Mouse (Mus musculus): ENCODE results near the gene 6820408C15Rik.

Gene 6820408C15Rik

DNA sequence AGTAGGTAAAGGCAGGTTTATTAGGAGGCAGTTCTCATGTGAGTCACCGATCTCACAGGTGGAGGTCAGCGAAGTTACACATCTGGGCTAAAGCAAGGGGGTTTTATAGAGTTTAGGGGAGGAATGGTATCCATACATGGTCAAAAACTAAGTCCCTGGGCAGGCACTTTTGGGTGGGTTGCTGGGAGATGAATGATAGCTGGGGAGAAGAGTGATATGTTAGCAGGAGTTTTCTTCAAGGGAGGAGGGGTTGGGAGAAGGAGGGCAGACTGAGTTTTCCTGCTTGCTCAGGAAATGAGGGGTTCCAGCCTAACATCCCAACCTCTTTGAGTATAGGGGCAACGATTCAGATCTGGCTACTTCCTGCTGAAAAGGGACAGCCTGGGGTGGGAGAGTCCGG is at the start of gene 6820408C15Rik:
Gene 6820408C15Rik, plus strand, starts transcription at position 301 of the 400 bp plus-strand sequence.
- no peak for DNase-seq

DNA sequence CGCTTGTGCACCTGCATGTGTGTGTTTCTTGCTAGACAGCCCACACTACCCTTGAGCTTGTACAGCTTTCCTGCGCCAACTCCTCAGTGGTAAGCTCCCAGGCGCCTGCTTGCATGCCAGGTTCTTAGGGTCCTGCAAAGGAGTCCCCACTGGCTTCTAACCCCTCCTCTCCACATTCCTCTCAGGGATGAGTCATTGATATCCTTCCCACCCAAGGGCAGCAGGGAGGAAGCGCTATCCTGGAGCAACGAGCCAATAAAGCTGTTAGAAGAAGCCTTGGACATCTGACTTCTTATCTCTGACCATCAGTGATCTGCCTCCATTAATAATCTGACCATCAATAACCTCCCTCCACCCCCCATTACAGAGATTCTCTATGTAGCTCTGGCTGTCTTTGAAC is 47.5 kb upstream of the 6820408C15Rik start:
- no peak for DNase-seq

DNA sequence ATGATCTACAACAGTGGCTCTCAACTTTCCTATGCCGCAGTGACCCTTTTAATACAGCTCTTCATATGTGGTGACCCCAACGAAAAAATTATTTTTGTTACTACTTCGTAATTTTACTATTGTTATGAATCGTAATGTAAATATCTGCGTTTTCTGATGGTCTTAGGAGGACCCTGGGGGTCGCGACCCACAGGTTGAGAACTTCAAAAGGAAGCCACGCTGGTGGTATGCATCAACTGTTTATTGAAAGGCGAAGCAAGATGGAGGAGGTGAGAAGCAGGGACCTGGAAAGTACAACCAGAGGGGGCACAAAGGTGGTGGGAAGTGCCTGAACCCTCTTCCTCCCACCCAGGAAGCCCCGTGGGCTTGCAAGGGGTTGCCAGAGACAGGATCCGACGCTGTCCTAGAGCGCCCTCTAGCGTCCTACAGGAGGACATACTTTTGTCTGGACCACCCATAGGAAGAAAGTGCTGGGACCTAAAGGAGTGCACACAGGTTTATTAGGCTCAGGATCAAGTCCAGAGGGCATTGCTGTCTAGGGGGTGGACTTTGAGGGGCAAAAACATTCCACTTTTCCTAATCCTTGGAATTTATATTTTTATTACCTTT is 46.8 kb upstream of the 6820408C15Rik start:
- peak; percentile 79 for DNase-seq

DNA sequence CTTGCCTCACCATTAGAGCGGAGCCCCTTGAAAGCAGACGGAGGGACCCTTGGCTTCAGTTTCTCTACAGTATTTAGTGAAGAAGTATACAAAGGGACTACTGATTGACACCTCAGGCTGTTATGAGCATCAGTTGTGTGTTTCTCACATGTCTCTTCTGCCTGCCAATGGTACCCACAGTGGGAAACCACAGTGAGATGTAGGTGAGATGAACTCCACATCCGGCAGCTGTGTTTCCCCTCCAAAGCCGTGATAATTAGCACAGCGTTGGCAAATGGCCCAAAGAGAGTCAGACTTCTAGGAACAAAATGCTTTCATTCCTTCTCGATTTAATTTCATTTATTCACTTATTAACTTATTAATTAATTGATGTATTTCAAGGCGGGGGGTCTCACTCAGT is 43.3 kb upstream of the 6820408C15Rik start:
- peak; percentile 64 for DNase-seq

DNA sequence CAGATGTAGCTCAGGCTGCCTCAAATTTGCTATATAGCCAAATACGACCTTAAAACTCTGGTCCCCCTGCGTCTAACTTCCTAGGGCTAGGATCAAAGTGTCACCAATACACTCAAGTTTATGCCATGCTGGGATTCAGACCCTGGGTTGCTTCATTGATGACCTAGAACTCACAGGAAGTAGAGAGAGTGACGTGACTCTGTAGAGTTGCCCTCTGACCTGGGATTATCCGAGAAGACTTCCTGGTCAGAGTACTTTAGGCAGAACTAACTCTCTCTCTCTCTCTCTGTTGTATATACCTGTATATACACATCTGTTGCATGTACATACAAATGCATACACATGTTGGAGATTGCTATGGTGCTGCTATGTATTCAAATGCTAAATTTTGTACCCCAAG is 42.7 kb upstream of the 6820408C15Rik start:
- no peak for DNase-seq

DNA sequence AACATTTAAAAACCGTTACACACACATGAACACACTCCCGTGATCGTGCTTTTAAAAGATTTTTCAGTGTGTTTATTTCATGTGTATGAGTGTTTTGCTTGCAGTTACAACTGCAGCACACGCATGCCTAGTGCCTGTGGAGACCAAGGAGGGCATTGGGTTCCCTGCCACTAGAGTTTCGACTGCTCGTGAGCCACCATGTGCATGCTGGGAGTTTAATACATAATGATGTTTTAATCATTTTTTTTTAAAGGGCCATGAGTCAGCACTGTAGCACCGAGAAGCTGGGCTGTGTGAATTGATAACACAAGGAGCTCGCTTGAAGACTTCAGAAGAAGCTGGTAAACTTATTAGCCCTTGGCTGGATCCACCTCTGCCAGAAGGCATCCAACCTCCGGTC is 41.8 kb upstream of the 6820408C15Rik start:
- DNase-seq = no peak

DNA sequence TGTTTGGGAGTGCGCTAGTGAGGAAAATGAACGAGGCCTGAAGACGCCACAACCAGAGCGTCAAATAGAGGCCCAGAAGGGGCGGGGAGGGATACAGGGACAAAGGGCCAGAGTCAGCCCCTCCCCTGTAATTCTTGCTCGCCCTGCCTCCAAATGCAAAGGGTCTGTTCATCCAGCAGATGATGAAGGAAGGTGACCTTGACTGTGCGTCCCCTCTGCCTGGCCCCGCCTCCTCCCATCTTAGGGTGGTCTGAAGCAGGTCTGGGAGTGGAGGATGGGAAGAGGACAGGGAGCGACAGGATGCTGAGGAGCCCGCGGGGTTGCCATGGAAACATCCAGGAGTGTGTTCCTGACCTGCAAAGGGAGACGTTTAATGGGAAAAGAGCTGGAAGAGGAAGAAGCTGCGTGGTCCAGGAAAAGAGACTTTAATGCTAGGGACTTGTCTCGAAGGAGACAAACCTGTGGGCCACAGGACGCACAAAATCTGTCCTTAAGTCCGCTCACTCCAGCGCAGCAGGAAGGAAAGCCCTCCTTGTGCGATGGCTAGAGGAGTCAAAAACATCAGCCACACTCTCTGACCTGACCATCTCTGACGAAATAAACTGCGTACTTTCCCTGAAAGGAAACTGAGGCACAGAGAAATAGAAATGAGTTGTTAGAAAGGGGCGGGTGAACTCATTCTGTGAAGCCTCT is 39.6 kb upstream of the 6820408C15Rik start:
- no peak for DNase-seq

DNA sequence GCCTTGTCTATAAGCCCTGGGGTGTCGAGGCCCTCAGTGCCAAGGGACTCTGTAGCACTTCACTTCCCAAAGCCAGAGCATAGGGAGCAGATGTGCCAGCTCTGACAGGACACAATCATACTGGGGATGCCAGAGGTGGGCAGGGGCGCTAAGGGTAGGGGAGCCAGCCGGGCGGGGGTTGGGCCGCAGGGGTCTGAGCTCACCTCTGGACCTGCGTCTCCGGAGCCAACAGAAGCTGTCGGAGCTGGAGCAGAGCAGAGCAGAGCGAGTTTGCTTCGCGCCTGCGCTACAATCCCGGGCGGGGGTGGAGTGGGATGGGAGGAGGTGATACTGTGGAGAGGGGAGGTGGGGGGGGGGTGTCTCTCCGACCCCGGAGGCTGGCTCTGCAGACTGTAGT is 39.0 kb upstream of the 6820408C15Rik start, which contains the start of gene Nrsn2:
Gene Nrsn2, minus strand, starts transcription at position 294 of the 397 bp plus-strand sequence.
- no peak for DNase-seq

DNA sequence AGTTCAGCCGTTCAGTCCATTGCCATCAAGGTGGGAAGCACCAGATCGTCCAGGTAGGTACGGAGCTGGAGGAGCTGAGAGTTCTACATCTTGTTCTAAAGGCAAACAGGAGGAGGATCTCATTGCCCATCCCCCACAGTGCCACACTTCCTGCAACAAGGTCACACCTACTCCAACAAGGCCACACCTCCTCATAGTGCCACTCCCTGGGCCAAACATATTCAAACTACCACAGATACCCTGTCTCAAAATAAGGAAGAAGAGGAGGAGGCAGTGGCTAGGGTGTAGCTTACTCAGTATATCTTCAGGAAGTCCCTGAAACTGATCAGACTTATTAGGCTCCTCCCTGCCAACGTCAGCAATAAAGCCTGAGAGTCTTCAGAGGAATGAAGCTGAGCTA is 31.2 kb upstream of the 6820408C15Rik start:
- DNase-seq = no peak

DNA sequence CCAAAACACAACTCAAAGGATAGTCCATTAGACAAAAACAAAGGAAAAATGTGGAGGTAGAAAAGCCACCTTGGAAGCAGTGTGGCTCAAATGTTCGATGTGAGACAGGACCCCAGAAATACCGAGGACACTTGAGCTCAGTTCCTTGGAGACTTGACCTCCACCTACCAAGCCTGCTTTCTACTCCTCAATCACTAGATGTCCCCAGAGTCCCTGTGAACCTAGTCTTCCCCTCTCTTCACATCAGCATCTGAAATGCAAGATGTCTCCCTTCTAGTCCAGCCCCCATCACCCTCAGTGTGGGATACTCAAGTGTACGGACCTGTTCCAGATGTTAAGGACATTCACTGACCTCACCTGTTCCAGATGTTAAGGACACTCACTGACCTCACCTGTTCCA is 22.6 kb upstream of the 6820408C15Rik start:
- DNase-seq = peak; percentile 25

DNA sequence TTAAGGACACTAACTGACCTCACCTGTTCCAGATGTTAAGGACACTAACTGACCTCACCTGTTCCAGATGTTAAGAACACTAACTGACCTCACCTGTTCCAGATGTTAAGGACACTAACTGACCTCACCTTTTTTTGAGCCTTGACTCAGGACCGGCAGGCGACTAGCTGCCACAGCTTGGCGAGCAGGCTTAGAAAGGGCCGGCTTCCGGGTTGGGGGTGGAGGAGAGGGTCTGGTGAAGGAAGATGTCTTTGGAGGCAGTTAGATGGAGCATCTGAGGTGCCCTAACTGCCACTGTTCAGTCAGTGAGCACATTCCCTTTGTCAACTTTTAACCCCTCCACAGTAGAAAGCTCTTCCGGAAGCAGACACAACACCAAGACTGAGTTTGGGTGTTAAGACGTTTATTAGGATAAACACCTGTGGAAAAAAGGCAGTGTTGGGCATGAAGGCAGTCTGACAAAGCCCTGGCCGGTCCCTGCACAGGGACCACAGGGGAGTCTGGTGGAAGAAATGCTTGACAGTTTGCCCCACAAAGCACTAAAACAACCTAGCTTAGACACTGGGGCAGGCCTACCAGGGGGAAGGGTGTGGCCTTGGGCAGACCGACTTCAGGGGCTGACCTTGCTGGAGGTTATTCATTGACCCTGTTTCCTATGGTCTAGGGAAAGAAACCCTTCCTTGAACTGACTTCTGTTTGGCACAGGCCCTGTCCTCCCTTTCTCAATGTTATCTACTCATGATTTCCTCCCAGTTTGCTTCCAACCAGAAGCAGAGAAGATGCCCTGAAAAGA is 22.0 kb upstream of the 6820408C15Rik start:
- no peak for DNase-seq

DNA sequence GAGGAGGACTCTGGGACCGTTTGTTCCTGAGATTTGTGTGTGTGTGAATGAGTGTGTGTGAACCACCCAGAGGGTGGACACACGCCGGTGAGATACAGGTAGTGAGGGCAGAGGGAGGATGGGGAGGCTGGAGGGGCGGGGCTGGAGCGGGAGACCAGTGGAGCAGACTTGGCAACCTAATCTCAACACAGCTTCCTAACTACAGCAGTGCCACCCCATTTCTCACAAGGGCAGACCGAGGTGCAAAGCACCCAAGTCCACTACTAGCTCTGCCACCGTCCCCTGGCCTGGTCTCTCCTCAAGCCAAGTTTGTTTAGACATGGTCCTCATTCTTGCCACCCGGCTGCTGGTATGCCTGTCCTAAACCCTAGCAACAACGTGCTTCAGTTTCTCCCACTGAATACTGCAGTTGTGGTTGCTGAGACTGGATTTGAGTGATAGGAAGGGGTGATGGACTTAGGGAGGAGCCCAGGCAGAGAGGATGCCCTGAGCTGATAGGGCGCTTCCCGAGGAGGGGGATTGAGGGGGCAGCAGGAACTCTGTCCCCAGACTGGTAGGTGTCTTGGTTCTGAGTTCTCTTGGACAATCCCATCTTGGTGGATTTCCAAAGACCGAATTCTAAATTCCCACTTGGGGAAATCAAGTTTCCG is 20.0 kb upstream of the 6820408C15Rik start:
- DNase-seq = no peak

DNA sequence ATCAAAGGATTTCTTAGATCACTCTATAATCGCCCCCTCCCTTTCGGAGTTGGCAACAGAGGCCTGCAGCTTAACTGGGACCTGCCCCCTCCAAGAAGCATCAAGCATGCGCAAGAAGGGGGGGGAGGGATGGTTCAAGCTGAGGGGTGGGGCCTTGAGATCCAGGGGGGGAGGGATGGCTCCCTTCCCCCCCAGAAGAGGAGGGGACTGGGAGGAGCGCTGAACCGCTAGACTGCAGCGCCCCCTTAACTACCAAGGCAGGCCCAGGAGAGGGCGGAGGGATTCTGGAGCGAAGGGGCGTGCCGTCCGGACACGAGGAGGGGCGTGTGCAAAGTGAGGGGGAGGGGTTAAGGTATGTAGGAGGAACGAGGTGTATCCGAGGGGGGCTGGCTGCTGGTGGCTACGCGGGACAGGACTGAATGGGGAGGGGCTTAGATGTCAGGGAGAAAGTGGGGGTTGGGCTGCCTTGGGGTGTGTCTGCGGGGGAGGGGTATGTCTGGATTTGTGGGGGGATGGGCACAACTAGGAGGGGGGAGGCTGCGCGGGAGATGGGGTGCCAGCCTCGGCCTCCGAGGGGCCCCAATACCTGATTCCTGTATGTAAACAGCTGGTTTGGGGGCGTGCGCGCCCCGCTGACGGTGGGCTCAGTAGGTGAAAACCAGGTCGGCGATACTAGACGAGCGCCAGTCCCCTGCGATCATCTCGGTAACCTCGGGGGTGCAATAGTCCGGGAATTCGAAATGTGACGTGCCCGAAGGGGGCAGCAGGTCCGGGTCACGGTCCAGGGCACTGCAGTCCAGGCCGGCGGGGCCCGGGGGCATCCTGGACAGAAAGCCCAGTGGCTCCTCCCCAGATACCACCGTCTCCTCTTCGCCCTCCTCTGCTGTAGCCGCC is 19.0 kb upstream of the 6820408C15Rik start:
- peak; percentile 81 for DNase-seq

DNA sequence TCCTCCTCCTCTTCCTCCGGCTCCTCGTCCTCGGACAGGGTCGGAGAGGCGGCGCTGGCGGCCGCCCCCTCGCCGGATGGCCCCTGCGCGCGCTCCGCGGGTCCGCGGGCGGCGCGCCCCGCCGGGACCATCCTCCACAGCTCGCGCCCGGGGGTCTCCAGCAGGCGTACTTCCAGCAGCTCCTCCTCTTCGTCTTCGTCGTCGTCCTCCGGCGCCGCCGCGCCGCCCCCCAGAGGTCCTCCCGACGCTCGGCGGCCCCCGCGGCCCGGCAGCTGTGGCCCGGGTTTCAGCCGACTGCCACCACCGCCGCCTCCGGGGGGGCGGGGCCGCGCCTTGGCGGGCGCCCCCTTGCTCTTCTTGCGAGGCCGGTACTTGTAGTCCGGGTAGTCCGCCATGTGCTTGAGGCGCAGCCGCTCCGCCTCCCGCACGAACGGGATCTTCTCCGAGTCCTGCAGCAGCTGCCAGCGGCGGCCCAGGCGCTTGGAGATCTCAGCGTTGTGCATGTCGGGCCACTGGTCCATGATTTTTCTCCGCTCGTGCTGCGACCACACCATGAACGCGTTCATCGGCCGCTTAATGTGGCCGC is 18.3 kb upstream of the 6820408C15Rik start:
- DNase-seq = peak; percentile 79

DNA sequence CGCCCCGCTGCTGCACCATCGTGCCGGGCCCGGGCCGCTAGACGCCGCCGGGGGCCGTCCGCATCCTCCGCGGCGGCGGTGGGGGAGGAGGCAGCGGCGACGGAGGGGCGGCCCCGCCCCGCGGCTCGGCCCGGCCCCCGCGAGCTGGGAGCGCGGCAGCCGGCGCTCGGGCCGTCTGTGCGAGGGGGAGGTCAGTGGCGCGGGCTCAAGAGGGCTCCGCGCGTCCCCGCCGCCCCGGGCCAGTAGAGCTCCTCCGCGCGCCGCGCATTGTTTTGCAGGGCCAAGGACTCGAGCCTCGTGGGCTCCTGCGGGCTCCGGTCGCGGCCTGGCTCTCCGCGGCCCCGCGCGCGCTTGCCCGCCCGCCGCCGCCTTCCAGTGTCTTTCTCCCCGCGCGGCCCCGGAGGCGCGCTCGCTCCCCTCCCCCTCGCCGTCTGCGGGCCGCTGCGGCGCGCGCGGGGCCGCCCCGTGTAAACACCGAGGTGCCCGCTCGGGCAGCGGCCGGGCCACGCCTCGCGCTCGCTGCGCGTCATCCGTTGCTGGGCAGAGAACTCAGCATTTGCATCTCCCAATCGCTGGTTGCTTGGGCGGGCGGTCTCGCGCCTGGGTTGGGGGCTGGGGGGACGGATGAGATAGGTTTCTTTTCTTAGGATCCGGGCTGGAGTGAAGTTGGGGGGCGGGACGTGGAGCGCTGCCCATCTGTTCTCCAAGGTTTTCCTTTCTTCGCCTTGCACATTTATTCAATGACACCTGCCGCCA is 17.5 kb upstream of the 6820408C15Rik start, which contains the start of gene Sox12:
Gene Sox12, minus strand, starts transcription at position 384 of the 756 bp plus-strand sequence.
- peak; percentile 98 for DNase-seq

DNA sequence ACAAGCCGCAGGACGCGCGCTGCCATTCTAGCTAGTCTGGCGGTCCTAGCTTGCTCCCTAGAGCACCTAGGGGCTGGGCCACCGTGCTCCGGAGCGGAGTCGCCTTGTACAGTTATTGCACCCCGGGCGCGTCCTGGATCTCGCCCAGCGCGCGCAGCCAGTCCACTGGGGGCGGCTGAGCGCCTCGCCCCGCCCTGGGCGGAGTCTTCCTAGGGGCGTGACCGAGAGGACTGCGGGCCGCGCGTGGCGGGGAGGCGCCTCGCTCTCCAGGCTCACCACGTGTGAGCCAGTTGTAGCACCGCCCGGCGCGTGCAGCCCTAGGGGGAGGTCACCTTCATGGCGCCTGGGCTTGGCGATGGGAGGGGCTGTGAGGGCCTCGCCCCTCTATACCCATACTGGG is 16.7 kb upstream of the 6820408C15Rik start:
- peak; percentile 85 for DNase-seq

DNA sequence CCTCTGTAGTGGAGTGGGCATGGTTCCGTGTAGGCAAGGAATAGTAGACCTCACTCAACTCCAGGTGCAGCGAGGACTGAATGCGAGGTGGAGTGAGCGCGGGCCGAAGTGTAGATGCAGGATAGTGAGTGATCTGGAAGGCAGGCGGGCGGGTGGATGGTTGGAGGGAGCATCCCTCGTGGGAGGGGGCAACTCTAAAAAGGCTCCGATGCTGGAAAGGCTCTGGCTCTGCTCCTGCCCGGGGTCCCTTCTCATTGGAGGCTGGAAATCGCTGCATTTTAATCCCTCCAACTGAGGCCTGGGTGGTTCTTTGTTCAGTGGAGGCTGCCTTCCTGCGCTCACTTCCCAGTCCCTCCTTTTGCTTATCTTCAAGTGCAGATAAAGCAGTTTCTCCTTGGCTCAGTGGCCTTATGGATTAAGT is 16.3 kb upstream of the 6820408C15Rik start:
- no peak for DNase-seq

DNA sequence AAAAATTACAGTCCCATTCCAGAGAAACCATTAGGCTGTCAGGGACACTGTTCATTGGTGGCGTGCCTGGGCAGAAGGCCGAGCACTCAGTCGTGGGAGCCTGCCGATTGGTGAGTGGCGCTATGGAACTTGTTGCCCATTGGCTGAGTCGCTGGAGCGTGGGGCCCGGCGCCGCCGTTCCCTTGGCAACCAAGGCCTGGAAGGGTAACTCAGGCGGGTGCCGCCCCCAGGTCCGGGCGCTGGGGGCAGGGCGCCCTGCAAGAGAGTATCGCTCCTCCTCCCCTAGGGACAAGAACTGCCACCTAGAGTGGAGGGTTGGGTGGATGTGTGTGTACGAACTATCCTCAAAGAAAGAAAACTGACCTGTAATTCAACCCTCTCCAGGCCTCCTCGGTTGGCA is 9.3 kb upstream of the 6820408C15Rik start:
- DNase-seq = peak; percentile 89

DNA sequence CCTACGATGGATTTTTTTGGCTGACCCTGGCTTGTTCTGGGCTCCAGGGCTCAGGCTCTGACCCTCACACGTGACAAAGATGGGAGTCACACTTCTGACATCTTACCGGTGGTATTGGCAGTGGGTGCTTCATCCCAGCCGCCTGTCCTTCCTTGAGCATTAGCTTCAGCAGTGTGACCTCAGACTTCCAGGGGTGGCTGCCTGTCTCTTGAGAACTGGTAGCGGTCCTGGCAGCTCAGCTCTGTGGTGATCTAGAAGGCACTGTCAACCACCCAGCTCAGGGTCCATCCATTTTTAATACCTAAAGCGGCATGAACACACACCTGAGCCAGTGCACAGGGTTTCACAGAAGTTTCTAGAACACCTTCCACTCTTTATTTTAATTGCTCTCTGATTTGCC is 5.6 kb upstream of the 6820408C15Rik start:
- no peak for DNase-seq

DNA sequence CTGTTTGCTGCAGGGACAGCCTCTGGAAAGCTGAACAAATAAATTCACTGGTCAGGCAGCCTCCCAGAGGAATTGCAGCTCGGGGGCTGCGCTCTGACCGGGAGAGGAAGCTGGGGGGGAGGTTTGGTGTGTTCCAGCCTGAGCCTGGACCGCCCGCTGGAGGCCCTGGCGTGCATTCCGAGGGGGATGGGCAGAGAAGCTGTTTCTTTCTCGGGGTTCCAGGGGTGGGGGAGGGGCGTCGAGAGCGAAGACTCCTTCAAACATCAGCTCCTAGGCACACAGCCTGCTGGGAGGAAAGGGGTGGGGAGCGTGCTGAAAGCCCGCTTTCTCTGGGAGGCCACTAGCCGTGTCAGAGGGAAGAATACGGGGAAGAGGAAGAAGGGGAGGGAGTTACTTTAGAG is 4.4 kb upstream of the 6820408C15Rik start:
- DNase-seq = peak; percentile 31

DNA sequence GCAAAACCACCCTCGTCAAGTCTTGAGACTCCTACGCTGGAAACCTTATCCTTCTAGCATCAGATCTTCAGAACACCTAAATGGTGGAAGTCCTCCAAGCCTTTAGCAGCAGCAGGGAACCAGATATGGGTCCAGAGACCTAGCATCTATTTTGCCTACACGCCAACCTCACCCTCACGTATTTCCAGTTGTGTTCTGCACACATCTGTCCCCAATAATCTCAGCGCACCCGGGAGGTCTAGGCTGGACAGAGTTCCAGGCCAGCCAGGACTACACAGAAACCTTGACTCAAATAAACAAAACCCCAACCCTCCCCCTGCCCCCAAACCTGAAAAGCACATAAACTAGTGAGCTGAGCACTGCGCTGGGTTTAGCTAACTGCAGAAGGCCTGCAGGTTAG is 3.9 kb upstream of the 6820408C15Rik start:
- DNase-seq = no peak

All from thymus, postnatal 4 days (tissue).